Mouse (Mus musculus): ENCODE results near the gene Tfec.

Tfec gene

GRCm38 (mm10) chr6:16898251-16898862 lies at the start of gene Tfec:
Gene Tfec, minus strand, starts transcription at chr6:16898441.
- DNase-seq (ENCODE audit: low read depth, low spot score), result no peak

GRCm38 (mm10) chr6:16947837-16948236 lies 49.6 kb upstream of the Tfec start:
- DNase-seq (ENCODE audit: low read depth, low spot score), result no peak

DNA sequence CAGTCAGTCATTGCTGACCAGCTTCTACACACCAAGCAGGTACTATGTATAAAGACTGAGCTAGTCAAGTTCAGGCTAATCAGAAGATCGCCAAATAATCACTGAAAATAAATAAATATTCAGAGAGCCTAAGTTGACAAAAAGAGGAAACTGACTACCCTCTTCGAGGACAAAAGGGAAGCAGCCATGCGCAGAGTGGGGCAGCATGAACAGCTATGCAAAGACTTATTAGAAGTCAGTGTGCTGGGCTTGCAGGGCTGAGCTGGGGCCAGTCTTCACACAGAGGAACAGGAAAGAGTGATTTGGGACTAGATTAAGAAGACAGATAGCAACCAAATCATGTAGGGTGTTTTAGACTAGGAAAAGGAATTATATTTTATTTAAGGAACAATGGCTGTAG lies 45.3 kb upstream of the Tfec start:
- DNase-seq (ENCODE audit: low read depth, low spot score), result no peak

DNA sequence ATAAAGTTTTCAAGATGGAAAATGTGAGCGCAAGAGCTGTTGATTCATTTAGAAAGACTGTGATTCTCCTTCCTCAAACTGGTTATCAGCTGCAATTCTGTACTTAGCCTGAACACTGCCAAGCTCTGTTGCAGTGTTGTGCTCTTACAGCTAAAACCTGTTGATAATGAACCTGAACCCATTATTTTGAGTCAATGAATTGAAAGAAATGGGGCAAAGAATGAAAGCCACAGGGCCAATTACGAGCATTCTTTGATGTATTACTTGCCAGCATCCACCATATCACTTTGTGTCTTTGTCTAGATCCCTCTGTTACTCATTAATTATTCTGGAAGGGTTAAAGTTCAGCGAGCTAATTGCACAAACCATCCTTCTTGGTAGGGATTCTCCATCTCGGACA lies 44.2 kb upstream of the Tfec start:
- DNase-seq (ENCODE audit: low read depth, low spot score), result no peak

DNA sequence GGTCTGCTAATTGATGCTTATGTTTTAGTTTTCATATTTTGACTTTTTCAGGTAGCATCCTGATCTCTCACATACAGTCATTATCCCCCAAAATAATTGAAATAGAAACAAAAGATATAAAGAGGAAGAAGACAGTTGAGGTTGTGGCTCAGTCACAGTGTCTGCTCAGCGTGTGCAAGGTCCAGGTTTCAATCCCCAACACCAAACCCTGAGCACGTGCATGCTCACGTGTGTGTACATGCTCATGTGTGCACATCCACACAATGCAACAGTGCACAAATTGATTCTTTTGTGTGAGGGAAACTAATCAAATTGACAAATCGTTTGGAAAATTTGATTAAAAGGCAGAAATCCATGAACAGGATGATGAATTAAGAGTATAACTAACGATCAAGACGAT lies 32.8 kb upstream of the Tfec start:
- no peak for DNase-seq (ENCODE audit: low read depth, low spot score)

- no peak for DNase-seq (ENCODE audit: low read depth, low spot score)
Measured at GRCm38 (mm10) chr6:16920111-16920656, 21.9 kb upstream of the Tfec start.

DNA sequence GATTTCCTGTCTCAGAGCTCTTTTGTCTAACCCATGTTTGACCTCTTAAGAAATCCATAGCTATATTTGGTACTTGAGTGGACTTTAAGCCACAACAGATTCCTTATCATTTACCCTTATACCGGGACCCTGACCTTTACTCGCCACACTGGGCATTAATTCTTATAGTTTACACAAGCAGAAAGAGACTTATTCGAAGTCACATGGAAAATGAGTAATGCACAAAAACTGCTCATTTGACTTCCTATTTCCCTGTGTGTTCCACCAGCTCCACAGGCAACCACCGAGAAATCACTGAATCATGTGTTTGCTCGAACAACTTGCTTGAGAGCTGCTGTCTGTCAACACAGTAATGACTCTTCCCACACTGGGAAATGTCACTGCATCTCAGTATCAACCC lies 6.4 kb downstream of the Tfec start:
- no peak for DNase-seq (ENCODE audit: low read depth, low spot score)

DNA sequence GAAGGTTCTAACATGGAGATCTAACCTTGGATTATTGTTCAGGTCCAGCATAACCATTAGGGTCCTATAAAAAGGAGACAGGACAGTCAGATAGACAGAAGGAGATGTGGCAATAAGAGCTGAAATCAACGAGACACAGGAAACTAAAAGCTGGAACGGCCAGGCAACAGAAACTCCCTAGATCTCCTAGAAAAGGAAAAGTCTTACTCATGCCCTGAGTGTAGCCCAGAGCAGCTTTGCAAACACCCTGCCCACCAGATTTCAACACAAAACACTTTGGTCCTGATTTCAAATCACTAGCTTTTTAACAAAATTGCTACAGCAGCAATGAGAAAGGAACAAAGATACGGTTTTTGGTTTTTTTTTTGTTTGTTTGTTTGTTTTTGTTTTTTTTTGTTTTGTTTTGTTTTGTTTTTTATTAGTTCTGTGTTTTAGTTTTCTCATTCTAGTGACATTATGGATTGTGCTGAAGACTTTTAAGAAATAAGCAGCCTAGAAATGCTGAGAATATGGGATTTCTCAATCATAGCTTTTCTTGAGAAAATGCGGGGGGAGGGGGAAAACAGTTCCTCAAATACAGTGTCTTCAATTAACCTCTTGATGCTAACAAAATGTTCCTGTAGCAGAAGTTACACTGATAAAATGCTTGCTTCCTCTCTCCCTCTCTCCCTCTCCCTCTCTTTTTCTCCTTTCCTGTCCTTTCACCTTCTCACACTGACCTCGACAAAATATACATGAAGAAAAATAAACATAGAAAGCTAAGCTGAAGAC lies 14.5 kb downstream of the Tfec start:
- DNase-seq (ENCODE audit: low read depth, low spot score), result no peak

DNA sequence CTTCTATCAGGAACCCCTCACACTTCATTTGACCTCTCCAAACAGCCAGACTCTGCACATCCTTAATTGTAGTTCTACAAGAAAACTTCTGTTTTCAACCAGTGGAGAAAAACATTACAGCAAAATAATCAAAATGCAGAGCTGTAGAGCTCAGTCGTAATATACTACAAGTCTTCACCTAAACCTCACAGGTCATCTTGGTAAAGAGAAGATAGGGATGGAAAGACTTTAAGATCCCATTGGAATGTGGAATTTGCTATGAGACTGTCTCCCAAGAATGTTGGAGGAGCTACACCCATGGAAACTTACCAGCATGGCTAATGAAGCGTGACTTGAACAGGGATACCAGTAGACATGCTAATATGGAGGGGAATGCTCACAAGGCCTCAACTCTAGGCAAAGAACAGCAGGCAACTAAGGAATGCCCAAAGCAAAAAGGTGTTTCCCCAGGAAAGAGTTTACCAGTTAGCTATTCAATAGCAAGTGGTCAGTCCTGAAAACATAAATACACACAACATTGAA lies 24.2 kb downstream of the Tfec start:
- DNase-seq (ENCODE audit: low read depth, low spot score), result no peak

DNA sequence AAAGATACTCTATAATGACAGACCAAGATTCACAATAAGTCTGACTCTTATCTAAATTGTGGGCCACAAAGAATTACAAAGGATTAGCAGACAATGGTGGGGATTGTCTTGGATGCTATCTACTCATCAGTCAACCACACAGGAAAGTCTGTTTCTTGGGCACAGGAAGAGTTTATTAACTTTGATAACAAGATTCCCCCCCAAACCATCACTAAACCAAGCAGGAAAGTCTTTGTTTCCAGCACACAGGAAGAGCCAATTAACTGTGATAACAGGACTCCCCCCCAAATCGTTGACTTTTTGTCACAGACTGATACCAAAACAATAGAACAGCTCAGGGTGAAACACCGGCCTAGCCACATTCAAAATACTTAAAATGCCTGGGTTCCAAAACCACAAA lies 28.2 kb downstream of the Tfec start:
- no peak for DNase-seq (ENCODE audit: low read depth, low spot score)

- DNase-seq (ENCODE audit: low read depth, low spot score), result no peak
Measured at GRCm38 (mm10) chr6:16868314-16868713, 29.9 kb downstream of the Tfec start.

- DNase-seq (ENCODE audit: low read depth, low spot score), result no peak
Measured at GRCm38 (mm10) chr6:16862753-16863508, 35.3 kb downstream of the Tfec start.

DNA sequence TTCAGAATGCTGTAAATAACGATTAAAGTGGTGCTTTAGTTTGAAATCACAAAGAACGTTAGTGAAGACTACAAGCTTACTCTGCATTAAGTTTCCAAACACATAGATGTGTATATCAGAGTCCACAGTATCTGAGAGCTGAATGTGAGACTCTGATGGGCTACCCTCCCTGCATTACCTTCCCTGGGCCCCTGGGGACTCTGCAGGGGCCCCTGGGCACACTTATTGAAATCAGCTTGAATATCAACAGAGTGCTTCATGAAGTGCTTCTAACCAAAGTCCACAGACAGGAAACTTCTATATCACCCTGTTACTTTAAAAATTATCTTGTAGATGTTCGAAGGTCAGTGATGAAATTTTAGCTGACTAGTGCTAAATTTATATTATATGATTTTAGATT lies 36.2 kb downstream of the Tfec start:
- no peak for DNase-seq (ENCODE audit: low read depth, low spot score)

GRCm38 (mm10) chr6:16855879-16856545 lies 42.2 kb downstream of the Tfec start:
- no peak for DNase-seq (ENCODE audit: low read depth, low spot score)

DNA sequence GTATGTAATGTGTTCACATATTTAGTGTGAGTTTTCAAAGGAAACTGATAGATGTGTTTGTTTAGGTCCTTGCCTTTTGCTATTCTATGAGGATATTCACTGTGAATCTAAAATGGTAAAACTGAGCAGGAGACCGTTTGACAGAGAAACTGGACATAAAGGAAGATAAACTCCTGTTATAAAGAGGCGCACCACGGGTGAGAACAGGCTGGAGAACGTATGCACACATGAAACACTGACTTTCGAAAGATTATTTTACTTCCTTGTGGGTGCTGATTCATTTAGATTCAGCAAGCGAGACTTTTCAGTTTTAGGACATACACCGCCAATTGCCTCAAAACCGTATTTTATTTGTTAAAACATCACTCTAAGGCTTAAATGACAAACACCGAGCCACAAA lies 43.3 kb downstream of the Tfec start:
- no peak for DNase-seq (ENCODE audit: low read depth, low spot score)

GRCm38 (mm10) chr6:16846521-16846920 lies 51.7 kb downstream of the Tfec start:
- no peak for DNase-seq (ENCODE audit: low read depth, low spot score)

- DNase-seq (ENCODE audit: low read depth, low spot score), result no peak
Measured at GRCm38 (mm10) chr6:16835631-16836030, 62.6 kb downstream of the Tfec start.

DNA sequence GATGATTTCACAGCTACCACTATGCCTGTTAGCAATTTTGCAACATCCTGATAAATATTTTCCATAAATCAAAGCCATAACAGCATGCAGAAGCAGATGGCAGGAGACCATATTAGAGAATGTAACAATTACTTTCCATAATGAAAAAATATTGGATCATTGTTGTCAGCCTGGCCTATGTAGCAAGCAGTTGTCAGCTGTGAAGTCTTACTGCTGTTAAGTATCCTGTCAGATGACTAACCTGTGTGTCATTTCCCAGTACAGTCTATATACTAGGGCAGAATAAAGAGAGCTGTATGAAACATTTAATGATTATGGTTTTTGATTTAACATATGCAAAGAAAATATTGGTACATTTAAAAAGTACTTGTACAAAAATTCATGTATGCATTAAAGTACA lies 69.9 kb downstream of the Tfec start:
- DNase-seq (ENCODE audit: low read depth, low spot score), result no peak

DNA sequence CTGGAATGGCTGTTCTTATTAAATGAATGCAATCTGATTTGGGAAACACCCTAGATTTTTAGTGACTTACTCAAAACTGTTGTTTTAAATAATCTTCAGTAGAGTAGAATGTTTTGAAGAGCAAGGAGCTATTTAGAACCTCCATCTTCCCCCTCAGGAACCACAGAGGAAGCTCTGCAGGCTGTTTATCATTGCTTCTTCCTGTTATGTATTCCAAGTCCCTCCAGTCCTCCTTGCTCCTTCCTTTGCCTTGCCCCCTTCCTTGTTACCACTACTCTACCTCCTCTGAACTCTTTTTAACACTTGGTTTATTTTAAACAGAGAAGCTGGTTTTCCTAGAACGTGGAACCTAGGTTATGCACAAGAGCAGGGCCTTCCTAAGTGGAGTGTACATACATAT lies 76.3 kb downstream of the Tfec start:
- no peak for DNase-seq (ENCODE audit: low read depth, low spot score)

DNA sequence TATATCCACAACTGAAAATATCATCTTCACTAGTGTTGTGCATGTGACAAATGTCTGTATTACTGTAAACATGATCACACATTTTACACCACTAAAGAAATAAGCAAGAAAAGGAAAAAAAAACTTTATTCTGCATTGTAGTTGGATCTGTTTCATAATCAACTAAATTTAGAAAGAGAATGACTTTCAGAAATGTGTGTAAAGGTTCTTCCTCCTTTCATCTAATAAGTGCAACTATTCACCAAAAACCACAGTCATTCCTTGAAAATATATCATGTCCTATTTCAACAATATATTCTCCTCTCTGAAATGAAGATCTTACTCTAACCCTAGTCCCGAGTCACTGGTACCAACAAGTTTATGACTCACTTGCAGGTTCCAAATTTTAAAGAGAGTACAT lies 91.9 kb downstream of the Tfec start:
- no peak for DNase-seq (ENCODE audit: low read depth, low spot score)

GRCm38 (mm10) chr6:16797669-16798068 lies 100.6 kb downstream of the Tfec start:
- DNase-seq (ENCODE audit: low read depth, low spot score), result peak; percentile 2

DNA sequence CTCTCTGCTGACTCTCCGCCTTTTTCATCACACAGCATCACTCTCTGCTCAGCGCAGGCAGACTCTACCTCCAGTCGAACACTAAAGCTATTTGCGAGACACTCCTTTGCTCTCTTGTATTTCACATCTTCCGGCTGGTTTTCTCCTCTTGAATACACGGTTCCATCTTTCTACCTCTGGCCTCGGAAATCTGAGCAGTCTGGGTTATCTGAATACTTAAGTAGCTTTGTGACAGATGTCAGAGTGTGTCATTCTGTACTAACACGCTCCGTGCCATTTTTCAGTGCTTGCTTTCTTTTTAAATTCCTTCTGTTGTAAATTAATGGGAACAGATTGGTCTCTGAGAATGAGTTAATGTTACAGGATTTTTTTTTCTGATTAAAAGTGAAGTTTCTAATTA lies 101.3 kb downstream of the Tfec start:
- no peak for DNase-seq (ENCODE audit: low read depth, low spot score)

All from retina, postnatal 7 days (tissue).